Mouse (Mus musculus) midbrain, embryonic 16.5 days (tissue): ENCODE measurements around the gene Faf2. TPM values are rescaled to one million over a fixed set of nuclear protein-coding genes. Genes with fewer than 3 reads are reported as not detected.

Experiments
- ATAC-seq: fragments of 200-750 bp; cut with Nextera tagmentation; 2 replicates; pipeline ENCODE4 v1.8.0; 2017; ENCODE audit warnings: moderate TSS enrichment
- H3K27ac ChIP-seq: fragments of 300-500 bp; sonication (generic); 2 replicates; pipeline ENCODE4 v1.5.1; 2014; ENCODE audit warnings: mild to moderate bottlenecking, low read length, mixed read lengths
- H3K27me3 ChIP-seq: fragments of 300-500 bp; sonication (generic); 2 replicates; pipeline ENCODE4 v1.6.1; 2014; ENCODE audit warnings: low read depth, low read length, mixed read lengths; ENCODE audit not compliant: control insufficient read depth, insufficient read depth
- H3K36me3 ChIP-seq: fragments of 300-500 bp; sonication (generic); 2 replicates; pipeline ENCODE4 v1.6.1; 2014; ENCODE audit warnings: mild to moderate bottlenecking, low read length, moderate library complexity, mixed read lengths; ENCODE audit not compliant: control insufficient read depth, insufficient read depth
- H3K4me1 ChIP-seq: fragments of 300-500 bp; sonication (generic); 2 replicates; pipeline ENCODE4 v1.6.1; 2014; ENCODE audit warnings: mild to moderate bottlenecking, low read length, mixed read lengths; ENCODE audit not compliant: control insufficient read depth, insufficient read depth
- H3K4me2 ChIP-seq: fragments of 300-500 bp; sonication (generic); 2 replicates; pipeline ENCODE4 v1.6.1; 2014; ENCODE audit warnings: mild to moderate bottlenecking, low read length, mixed read lengths
- H3K4me3 ChIP-seq: fragments of 300-500 bp; sonication (generic); 2 replicates; pipeline ENCODE4 v1.5.1; 2014; ENCODE audit warnings: low read depth, mild to moderate bottlenecking, low read length, moderate library complexity, mixed read lengths
- H3K9ac ChIP-seq: fragments of 300-500 bp; sonication (generic); 2 replicates; pipeline ENCODE4 v1.6.1; 2014; ENCODE audit warnings: low read depth, low read length, mixed read lengths
- H3K9me3 ChIP-seq: fragments of 300-500 bp; sonication (generic); replicated peaks from 2 replicates; pipeline ENCODE4 v1.6.1; 2014; ENCODE audit warnings: mild to moderate bottlenecking, low read length, mixed read lengths; ENCODE audit not compliant: control insufficient read depth, poor library complexity, severe bottlenecking
- WGBS: fragments of 180-500 bp; shearing (Covaris S2); extraction: QIAGEN DNeasy Blood & Tissue Kit; methylation state at CpG from one replicate; pipeline ENCODE4 v1.1.7; 2014; 5-methylcytosine and 5-hydroxymethylcytosine counted together
- polyA plus RNA-seq: library from polyadenylated mRNA; unstranded; fragments of >200 nt; fragmentation: Nextera tagmentation; extraction: Ambion mirVana; gene quantifications from 2 replicates; pipeline ENCODE4 v1.2.1, GENCODE M21; 2015

Faf2 gene
- polyA plus RNA-seq, 1 experiment from 2014 or later, result 57.5 TPM

DNA sequence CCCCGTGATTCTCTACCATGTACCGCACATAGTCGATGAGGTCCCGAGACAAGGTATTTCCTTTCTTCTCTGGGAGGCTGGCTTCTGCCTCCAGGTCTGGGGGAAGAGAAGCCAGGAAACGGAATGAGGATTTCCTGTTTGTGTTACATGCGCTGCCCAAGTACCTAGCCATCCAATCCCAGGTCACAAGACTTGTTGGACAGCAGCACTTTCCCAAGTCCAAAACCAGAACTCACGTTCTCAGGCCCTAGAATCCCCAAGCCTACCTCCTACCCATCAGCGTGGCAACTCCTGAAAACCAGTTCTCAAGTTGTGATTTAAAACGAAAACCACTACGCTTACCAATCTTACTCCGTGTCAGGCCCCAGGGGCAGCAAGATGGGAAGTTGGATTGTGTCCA lies 35.8 kb upstream of the Faf2 start:
- no peak overlapping the region for H3K9ac ChIP-seq
- 94% methylated on average over 11 of the region's 11 CpGs for WGBS
- H3K9me3 ChIP-seq, result no peaks in the 10 kb centered on the region
- no peak overlapping the region for H3K4me3 ChIP-seq
- H3K27me3 ChIP-seq, result no peaks in the 10 kb centered on the region
- H3K36me3 ChIP-seq, result peaks cover 23% of the 10 kb centered on the region
- no peak for ATAC-seq
- peaks cover 10% of the 10 kb centered on the region for H3K4me1 ChIP-seq
- H3K27ac ChIP-seq, result no peak overlapping the region
- H3K4me2 ChIP-seq, result no peak overlapping the region

GRCm38 (mm10) chr13:54589414-54589995 lies 32.1 kb upstream of the Faf2 start:
- H3K4me2 ChIP-seq, result peak overlapping the region; percentile 58
- H3K27me3 ChIP-seq, result no peaks in the 10 kb centered on the region
- H3K9ac ChIP-seq, result peak overlapping the region; percentile 64
- H3K9me3 ChIP-seq, result no peaks in the 10 kb centered on the region
- H3K4me3 ChIP-seq, result peak overlapping the region; percentile 85
- peaks cover 22% of the 10 kb centered on the region for H3K4me1 ChIP-seq
- WGBS, result 2% methylated on average over 24 of the region's 24 CpGs
- peaks cover 5% of the 10 kb centered on the region; the same call in 1 of the 2 replicates for H3K36me3 ChIP-seq
- peak; percentile 49 for ATAC-seq
- 0 out of 2 replicates have a peak overlapping the region, but pooled peaks have one; percentile 15 for H3K27ac ChIP-seq

- Histone ChIP-seq H3K36me3 (peaks cover under 1% of the 10 kb centered on the region), H3K9ac (peak within 1 kb of the TSS; percentile 92), H3K4me3 (peak within 1 kb of the TSS; percentile 85), H3K4me1 (peaks cover 22% of the 10 kb centered on the region), H3K9me3 (no peaks in the 10 kb centered on the region), H3K27ac (peak within 1 kb of the TSS; percentile 93), H3K27me3 (no peaks in the 10 kb centered on the region), H3K4me2 (peak within 1 kb of the TSS; percentile 66)
- under 1% methylated on average over 51 of the region's 51 CpGs for whole genome bisulfite sequencing
- ATAC-seq, result peak; percentile 97
Measured at GRCm38 (mm10) chr13:54589996-54590951, 31.3 kb upstream of the Faf2 start, which contains the start of the genes Nop16 and Higd2a. TSS of gene Nop16 (minus strand) at chr13:54590090. TSS of gene Higd2a (plus strand) at chr13:54590207.

DNA sequence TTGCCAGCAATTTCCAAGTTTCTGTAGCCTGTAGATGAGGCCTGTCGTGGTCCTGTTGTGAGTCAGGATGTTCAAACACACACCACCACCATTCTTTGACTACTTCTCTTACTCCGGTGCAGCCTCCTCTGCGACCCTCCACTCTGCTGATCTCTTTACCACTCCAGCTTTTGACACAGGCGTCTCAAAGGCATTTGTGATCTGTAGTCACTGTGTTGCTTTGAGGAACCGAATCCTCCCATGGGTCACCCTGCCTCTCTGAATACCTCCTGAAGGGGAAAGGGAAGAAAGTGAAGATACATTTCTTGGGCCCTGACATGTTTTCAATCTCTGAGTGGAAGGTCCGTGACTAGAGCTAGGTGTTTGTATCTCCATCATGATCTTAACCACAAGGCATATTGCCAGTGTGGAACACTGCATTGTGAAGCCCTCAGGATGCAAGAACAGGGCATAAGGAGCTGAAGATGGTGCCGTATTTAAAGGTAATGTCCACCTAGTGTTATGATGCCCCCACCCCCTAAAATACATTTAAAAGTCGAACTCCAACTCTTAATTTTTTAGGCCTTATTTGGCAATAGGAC lies 29.7 kb upstream of the Faf2 start:
- H3K9me3 ChIP-seq, result no peaks in the 10 kb centered on the region
- H3K4me1 ChIP-seq, result peaks cover 22% of the 10 kb centered on the region
- no peaks in the 10 kb centered on the region for H3K27me3 ChIP-seq
- H3K36me3 ChIP-seq, result peaks cover 8% of the 10 kb centered on the region
- ATAC-seq, result no peak
- 90% methylated on average over 8 of the region's 8 CpGs for WGBS
- H3K9ac ChIP-seq, result no peak overlapping the region
- H3K4me2 ChIP-seq, result 0 out of 2 replicates have a peak overlapping the region, but pooled peaks have one; percentile 4
- H3K4me3 ChIP-seq, result no peak overlapping the region
- no peak overlapping the region for H3K27ac ChIP-seq

GRCm38 (mm10) chr13:54593617-54594016 lies 28.0 kb upstream of the Faf2 start:
- no peak for ATAC-seq
- 91% methylated on average over 11 of the region's 11 CpGs for WGBS
- Histone ChIP-seq H3K4me3 (no peak overlapping the region), H3K27me3 (no peaks in the 10 kb centered on the region), H3K36me3 (peaks cover 9% of the 10 kb centered on the region), H3K9ac (no peak overlapping the region), H3K9me3 (no peaks in the 10 kb centered on the region), H3K4me2 (no peak overlapping the region), H3K27ac (no peak overlapping the region), H3K4me1 (peaks cover 19% of the 10 kb centered on the region)

GRCm38 (mm10) chr13:54596107-54596690 lies 25.4 kb upstream of the Faf2 start:
- no peak overlapping the region for H3K4me3 ChIP-seq
- WGBS, result 89% methylated on average over 8 of the region's 8 CpGs

GRCm38 (mm10) chr13:54596870-54597269 lies 24.7 kb upstream of the Faf2 start:
- Histone ChIP-seq H3K4me2 (no peak overlapping the region), H3K9ac (no peak overlapping the region), H3K36me3 (peaks cover 15% of the 10 kb centered on the region), H3K9me3 (no peaks in the 10 kb centered on the region), H3K27ac (no peak overlapping the region), H3K27me3 (no peaks in the 10 kb centered on the region), H3K4me1 (peaks cover 1% of the 10 kb centered on the region; the same call in 1 of the 2 replicates), H3K4me3 (no peak overlapping the region)
- 72% methylated on average over 5 of the region's 5 CpGs for WGBS
- no peak for ATAC-seq

More at GRCm38 (mm10) chr13:54596107-54596690, 25.4 kb upstream of the Faf2 start:
- no peak overlapping the region for H3K27ac ChIP-seq
- ATAC-seq, result no peak
- peaks cover 15% of the 10 kb centered on the region for H3K36me3 ChIP-seq
- no peaks in the 10 kb centered on the region for H3K9me3 ChIP-seq
- peaks cover 8% of the 10 kb centered on the region for H3K4me1 ChIP-seq
- H3K27me3 ChIP-seq, result no peaks in the 10 kb centered on the region
- no peak overlapping the region for H3K9ac ChIP-seq
- no peak overlapping the region for H3K4me2 ChIP-seq

GRCm38 (mm10) chr13:54598622-54599143 lies 22.9 kb upstream of the Faf2 start:
- Histone ChIP-seq H3K4me2 (no peak overlapping the region), H3K4me1 (no peaks in the 10 kb centered on the region), H3K9ac (no peak overlapping the region), H3K36me3 (peaks cover 15% of the 10 kb centered on the region), H3K9me3 (no peaks in the 10 kb centered on the region), H3K27me3 (no peaks in the 10 kb centered on the region), H3K27ac (no peak overlapping the region), H3K4me3 (no peak overlapping the region)
- ATAC-seq, result no peak
- 88% methylated on average over 12 of the region's 12 CpGs for WGBS
